Mouse (Mus musculus) 3134 (cell line): Measurements from ENCODE around the gene Aif1.

Experiments
- DNase-seq: peaks from one replicate; pipeline ENCODE4 v3.0.0-alpha.2; 2011; ENCODE audit warnings: low spot score; ENCODE audit not compliant: insufficient read length; ENCODE audit errors: extremely low read depth

Gene Aif1

DNA sequence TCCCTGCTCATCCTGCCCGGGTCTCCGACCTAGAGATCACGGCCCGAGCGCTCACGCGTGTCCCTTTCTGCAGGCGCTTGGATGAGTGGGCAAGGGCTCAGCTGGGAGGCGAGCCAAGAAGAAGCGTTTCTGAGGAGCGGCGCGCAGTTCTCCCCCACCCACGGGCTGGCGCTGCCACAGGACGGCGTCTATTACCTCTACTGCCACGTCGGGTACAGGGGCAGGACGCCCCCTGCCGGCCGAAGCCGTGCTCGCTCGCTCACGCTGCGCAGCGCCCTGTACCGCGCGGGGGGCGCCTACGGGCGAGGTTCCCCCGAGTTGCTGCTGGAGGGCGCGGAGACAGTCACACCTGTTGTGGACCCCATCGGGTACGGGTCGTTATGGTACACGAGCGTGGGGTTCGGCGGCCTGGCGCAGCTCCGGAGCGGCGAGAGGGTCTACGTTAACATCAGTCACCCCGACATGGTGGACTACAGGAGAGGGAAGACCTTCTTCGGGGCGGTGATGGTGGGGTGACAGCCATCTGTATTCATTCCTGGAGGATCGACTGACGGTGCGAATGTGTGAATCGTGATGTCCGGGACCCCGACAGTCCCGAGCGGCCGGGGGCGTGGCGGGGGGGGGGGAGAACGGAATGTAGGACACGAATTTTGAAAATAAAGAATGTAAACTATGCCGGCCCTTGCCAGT lies 19.9 kb upstream of the Aif1 start:
- DNase-seq = no peak

DNA sequence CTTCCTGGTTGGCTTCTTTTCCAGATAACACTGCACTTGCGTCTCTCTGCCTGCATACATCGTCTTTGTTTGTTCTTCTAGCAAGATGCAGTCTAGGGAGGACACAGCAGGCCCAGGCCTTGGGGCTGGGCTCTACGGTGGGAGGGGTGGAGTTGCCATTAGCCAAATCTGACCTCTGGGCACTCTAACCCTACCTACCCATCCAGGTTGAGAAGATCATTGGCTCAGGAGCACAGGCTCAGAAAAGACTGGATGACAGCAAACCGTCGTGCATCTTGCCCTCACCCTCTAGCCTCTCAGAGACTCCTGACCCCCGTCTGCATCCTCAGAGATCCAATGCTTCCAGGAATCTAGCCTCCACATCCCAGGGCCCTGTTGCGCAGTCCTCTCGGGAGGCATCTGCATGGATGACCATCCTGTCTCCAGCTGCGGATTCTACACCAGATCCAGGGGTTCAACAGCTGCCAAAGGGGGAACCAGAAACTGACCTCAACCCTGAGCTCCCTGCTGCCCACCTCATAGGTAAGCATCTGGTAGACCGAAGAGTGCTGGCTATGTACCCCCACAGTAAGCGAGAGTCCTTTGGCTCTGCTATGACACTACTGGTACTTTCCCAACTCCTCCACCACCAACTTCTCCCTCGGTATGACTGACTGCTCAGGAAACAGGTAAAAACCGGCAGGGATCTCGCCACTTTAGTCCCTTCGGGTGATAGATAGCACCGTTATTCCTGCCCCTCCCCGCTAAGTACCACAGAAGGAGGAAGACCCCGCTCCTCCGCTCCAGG lies 19.2 kb upstream of the Aif1 start:
- DNase-seq = no peak

DNA sequence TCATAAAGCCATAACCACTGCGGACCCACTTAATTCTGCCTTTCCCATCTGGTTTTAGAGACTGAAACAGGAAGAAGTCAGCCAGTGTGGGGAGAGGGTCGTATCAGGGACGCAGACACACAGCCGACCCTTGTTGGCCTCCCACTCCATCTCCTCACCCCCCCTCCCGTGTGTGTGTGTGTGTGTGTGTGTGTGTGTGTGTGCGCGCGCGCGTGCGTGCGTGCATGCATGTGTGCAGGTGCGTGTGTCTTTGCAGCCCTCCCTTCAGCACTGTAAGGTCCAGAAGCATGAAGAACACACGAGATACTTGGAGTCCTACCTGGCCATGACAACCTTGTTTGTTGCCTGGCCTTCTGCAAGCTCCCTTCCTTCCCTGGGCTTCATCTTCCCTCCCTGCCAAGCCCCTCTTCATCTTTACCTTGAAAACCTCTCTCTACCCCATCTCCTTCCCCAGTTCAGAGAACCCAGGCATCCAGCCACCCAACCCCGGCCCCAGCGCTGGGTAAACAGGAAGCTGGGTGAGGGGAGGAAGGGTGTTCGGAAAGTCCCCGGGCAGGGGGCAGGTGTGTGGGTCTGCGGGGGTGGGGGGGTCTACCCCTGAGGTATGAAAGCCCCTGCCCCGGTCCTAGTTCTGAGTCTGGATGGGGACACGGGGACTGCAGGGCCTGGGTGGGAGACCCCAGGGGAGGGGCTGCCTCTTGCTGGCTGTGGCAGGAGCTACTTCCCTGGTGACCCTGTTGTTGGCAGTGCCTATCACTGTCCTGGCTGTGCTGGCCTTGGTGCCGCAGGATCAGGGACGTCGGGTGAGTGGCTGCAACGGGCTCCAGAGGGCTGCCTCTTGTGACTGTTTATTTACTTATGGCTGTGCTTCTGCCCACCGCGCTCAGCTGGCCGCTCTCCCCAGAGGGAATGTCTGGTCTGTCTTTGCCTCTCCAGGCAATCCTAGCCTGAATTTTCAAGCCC lies 18.3 kb upstream of the Aif1 start, which contains the start of gene Ltb:
Gene Ltb, plus strand, starts transcription at position 559 of the 963 bp plus-strand sequence.
- DNase-seq = no peak

DNA sequence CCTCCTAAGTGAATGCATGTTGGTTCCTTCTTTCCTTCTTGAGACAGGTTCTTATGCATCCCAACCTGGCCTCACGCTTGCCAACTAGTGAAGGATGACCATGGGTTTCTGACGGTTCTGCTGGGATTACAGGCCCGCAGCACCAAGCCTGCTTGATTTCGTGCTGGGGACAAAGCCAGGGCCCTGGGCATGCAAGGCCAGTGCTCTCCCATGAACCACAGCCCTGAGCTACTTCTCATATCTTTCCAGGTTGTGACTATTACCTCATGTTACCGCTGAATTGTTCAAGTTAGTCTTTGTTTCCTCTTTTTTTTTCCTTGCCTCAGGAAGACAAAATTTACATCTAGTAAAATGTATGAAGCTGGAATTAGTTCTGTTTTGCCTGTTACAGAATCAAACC lies 17.1 kb upstream of the Aif1 start:
- DNase-seq = no peak

DNA sequence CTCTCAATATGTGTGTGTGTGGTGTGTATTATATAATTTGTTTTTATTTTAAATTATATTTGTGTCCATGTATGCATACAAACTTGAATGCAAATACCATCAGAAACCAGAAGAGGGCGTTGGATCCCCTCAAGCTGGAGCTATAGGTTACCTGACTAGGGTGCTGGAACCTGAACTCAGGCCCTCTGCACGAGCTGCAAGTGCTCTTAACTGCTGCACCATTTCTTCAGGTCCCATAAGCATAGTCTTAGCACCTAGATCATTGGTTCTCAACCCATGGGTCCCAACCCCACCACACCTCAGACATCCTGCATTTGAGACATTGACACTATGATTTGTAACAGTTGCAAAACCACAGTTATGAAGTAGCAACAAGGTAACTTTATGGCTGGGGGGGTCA lies 15.9 kb upstream of the Aif1 start:
- DNase-seq = no peak

DNA sequence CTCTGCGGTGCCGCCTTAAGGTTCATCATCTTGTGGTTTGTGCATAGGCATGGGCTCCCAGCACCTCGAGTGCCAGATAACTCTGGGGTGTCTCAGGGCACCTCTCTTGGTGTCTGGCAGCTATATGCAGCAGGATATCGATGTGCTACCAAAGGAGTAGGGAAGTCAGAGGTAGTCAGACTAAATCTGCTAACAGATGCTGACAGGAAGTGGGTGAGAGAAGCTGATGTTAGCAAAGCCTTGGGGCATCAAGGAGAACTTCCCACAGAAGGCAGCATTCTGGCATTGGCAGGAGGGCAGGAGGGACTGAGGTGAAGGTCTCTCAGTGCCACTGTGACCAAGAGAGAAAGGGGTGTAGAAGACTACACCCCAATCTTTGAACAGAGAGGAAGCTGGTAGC lies 14.2 kb upstream of the Aif1 start:
- DNase-seq = no peak

DNA sequence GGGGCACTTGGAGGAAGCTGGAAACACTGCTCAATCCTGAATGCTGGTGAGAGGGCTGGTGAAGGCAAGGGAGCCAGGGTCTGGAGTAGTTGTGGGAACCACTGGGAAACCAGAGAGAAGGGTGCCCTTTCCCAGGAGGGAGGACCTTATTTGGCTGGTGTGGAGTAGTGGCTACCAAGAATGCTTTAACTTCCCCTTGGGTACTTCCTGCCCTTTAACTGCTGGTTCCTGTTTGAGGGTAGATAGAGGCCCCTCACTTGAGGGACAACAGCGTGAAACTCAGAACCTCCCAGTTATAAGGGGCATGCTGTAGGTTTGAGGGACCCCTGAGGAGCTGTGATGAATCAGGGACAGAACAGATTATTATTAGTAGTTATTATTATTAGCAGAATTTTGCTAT lies 13.3 kb upstream of the Aif1 start:
- no peak for DNase-seq

DNA sequence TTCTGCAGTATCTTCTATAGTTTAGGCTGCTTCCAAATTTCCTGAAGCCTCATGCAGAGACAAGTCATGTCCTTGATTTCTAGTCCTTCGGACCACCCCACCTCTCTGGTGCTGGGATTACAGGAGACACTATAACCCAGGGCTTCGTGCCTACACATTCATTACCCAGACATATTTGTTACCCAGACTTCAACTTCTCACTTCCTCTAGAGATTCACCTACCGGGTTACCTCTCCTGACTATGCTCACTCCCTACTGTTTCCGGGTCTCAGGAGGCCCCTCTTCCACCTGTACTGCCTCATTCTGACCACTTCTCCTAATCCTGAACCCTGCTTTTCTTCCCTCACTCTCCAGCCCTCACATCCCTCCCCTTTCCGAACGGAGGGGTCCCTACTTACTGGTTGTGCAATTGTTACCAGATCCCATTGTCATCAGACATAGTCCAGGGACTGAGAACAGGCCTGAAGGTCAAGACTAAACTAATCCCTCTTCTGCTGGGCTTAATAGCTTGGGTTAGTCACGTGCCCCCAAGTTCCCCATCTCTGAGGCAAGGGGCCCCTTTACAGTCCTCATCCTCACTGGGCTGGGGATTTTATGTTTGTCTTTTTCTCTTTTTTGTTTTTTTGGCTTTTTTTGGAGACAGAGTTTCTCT lies 12.2 kb upstream of the Aif1 start, which contains the start of gene Lst1:
Gene Lst1, minus strand, starts transcription at position 481 of the 652 bp plus-strand sequence.
- no peak for DNase-seq

DNA sequence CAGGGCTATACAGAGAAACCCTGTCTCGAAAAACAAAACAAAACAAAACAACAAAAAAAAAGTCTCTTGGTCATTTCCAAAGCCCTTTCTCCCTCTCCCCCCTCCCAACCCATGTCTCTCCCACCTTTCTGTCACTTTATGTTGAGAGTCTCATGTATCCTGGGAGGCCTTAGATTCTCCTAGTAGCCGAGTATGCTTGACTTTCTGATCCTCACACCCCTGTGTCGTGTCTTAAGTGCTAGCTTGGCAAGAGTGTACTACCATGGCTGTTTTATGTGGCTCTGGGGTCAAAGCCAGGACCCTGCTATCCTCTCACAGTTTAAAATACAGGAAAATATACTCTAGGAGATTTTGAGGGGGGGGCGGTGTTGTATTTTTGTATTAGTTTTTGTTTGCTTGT lies 11.5 kb upstream of the Aif1 start:
- no peak for DNase-seq

DNA sequence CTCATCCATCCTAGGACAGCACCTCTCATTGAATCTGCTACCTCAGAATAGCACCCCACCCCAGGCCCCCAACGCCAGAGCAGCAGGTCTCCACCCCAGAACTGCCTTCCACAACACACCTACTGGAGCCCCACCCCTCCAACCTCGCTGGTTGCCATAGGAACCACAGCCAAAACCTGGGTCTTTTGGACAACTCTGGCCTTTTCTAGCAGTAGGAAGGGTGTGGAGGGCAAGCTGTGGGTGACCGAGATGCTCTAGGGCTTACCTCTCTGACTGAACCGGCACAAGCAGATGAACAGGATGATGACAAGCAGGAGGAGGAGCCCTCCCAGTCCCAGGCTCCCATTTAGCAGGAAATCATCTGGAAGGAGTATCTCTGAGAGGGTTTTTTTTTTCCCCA lies 10.8 kb upstream of the Aif1 start:
- DNase-seq = no peak

DNA sequence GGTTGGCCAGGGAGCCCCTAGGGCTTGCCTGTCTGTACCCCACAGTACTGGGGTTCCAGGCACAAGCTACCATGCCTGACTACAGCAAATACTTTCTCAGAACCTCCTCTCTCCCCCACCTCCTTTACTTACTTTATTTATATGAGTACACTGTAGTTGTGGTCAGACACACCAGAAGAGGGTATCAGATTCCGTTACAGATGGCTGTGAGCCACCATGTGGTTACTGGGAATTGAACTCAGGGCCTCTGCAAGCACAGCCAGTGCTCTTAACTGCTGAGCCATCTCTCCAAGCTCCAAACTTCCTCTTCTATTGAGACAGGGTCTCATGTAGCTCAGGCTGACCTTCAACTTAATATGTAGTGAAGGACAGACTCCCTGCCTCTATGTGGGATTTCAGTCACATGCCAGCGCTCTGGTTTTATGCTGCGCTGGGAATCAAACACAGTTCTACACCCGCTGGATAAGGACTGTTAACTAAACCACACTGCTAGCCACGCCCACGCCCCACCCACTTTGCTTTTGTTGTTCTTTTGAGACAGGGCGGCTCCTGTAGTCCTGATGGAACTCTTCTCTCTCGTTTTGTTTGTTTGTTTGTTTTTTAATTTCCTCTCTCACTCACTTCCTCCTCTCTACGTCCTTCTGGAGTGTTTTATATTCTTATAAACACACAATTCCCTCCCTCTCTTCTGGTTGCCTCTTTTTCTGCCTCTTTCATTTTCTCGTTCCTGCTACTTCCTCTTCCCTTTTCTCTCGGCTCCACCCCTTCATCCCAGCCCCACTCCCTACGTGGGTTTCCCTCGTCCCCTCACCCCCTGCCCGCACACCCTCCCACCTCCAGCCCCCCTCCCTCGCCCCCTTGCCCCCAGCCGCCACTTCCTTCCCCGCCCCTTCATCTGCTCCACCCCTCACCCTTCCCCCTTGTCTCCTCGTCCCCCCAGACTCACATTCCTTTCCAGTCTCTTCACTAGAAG lies 10.1 kb upstream of the Aif1 start:
- DNase-seq = peak; percentile 56

DNA sequence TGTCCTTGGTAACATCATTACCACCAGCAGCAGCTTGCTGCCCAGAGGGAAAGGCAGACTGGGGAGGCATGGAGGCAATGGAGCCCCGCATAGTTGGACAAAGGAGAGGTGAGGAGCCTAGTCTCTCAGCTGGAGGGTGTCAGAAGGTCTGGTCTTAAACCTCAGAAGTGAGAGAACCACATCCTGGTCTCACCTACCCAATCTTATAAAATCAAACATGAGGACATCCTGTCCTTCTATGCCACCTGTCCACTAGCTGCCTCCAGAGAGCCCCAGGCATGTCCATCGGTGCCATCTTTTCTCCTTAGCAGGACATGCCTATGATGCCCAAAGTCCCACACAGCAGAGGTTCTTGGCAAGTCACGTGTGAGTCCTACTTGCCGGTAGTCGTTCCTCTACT lies 4.2 kb upstream of the Aif1 start:
- no peak for DNase-seq

DNA sequence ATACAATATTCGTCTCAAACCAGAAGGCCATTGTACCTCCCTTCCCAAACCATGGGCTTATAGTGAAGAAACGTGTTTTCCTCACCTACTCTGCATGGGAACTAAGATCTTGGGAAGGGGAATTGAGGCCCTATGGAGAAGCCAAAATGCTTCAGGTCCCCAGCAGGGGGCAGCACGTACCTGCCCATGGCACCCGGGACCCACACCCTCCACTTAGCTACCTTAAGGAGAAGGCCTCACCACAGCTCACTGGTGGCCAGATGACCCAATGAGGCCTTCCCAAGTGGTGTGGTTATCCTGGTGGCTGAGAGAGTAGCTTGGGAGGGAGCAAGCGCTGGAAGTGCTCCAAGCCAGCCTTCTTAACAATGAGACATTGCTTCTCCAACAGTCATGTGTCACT lies 2.7 kb upstream of the Aif1 start:
- peak; percentile 65 for DNase-seq

DNA sequence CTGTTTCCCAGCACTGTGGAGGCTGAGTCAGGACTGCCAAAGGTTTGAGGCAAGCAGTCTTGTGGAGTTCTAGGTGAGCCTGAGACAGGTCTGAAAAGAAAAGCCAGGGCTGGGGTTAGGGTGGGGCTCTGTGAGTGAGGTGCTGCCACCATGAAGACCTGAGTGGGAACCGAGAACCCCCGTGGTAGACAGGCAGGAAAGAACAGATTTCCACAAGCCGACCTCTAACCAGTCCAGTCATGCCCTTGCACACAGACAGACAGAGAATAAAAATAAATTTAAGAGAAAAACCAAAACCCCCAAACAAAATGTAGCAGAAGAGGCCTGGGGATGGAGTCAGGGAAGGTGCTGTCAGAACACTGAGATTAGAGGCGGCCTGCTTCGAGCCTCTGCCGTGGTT lies 486 bp downstream of the Aif1 start:
- DNase-seq = no peak

DNA sequence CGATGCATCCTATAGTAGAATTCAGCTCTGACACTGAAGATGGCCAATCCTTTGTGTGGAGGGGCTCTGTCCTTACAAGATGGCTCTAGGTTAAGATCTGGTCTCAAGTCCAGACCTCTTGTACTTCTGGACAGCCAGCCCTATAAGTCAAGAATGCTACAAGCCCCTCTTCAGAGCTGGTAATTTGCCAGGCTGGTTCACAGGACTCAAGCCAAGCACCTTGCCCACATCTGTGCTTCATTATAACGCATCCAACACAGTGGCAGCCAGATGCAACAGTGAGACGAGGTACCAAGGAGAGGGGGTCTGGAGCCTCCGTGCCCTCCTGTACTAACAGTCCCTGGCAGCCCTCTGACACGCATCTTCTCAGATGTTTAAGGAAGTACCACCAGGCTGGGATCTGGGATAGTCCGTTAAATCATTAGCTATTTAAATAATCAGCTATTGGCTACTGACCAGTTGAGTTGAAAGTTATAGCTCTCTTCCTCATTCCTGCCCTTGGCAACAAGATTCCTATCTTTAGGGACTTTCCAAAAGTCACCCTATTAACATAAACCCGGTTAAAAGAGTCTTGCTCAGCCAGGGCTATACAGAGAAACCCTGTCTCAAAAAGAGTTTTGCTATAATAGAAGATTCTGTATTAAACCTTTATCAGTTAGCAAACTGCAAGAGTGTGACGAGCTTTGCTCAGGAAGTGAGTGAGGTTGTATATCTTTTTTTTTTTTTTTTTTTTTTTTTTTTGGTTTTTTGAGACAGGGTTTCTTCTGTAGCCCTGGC lies 1.5 kb downstream of the Aif1 start:
- DNase-seq = no peak

DNA sequence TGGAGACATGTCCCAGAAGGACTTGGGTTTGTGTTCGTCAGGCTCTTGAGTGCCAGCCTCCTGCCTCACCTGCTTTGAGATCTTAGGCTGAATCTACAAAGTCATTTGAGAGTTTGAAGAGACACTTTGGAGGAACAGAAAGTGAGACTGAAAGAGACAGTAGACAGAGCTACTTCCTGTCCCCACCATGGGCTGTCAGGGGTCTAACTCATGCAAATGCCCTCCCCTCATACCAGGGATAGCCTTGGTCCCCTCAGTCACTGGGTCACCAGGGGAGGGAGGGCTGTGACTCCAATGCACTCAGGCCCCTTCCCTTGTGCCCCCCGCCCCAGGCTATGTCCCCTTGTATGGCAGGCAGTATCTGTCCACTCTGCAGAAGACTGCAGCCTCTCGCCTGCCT lies 2.5 kb downstream of the Aif1 start:
- no peak for DNase-seq

DNA sequence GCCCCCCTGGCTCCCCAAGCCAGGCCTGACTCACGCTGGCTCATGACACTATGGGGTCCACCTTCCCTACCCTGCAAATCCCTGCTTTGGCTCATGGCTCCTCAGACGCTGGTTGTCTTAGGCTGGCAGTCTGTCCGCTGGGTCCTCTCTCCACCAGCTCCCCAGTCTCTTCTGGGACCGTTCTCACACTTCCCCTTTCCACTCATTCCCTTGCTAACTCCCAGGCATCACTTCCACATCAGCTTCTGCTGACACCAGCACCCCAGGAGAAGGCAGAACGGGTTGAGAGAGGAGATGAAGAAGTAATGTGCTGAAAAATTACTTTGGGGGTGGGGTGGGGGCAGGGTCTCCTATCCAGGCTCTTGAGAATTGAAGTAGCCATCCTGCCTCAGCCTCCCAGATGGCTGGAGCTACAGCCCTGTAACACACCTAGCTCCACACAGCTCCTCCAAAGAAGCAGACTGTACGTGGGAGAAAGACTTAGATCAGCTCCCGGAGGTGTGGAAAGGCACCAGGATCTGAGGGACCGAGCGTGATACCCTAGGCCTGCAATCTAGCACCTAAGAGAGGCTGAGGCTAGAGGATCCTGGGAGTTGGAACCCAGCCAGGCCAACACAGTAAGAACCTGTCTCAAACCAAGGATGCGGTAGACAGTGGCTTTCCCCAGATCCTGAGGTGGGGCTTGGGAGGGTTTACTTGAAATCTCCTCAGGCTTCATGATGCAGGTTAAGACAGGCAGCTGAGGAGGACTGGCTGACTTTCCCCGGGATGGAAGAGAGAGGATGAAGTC lies 3.2 kb downstream of the Aif1 start:
- no peak for DNase-seq
